10 mouse cellular contexts compared by ENCODE assay signal in the genomic region with DNA sequence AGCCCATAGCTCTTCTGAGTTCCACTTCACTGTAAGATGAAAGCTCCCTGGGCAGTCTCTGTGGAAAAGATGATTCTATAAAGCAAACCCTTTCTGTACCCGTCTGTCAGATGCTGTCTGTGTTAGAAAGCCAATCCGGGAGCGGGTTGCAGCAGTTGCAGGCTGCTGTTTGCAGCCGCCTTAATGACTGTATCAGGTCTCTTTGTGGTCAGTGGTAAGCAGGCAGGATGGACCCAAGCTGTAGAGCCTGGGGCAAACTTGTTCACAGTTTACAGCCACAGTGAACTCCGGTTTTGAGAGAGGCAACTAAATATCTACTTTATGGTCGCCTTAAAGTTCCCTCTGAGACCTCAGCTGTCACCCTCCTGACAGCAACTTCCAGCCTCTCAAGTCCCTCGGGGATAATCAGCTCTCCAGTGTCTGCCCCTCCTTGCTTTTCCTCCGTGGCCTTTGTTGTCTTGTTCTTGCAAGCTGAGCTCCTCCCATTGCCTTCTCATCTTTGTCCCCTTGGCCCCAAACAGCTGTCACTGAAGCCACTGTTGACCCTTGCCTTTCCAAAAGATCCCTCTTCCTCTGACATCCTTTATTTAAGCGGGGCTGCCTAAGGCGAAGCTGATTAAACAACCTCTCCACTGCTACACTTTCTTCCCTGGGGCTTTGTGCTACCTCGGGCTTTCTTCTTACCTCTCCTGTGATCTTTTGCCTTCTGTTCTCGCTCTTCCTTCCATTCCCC.
DNase-seq lines count a peak whose midpoint lies in the region; ATAC-seq and TF ChIP-seq lines count a peak whose summit lies in the region.
"Had no signal": no experiment of that assay in that cellular context is flagged by ENCODE, and none has a peak within 500 bp of the region (broad histone marks: within the 10 kb centered on the region; RNA-seq: fewer than 3 reads in every experiment).

No protein-coding gene starts in this region.

- no peaks in the 10 kb centered on the region for H3K27me3 ChIP-seq in hindbrain, embryonic 11.5 days (ENCODE audit: control insufficient read depth, insufficient read depth, low read length)
- H3K27me3 ChIP-seq in hindbrain, postnatal 0 days (ENCODE audit: insufficient read depth, low read length): no peaks in the 10 kb centered on the region
- no peaks in the 10 kb centered on the region for H3K27me3 ChIP-seq in kidney, embryonic 16.5 days (ENCODE audit: insufficient read depth, low read length)
- H3K27me3 ChIP-seq in myocyte (ENCODE audit: control insufficient read depth, insufficient read depth, insufficient read length): no peaks in the 10 kb centered on the region
- H3K27me3 ChIP-seq in cerebellum, adult 2 months (ENCODE audit: control insufficient read depth, insufficient read depth, low read length): no peaks in the 10 kb centered on the region
- H3K27me3 ChIP-seq: stomach, embryonic 15.5 days had no signal

- no peak for TF ChIP-seq CTCF in hindbrain, postnatal 0 days (IDR thresholded peaks at IDR 0.05; ENCODE audit: low read depth)
- TF ChIP-seq CTCF in cerebellum, adult 2 months (IDR thresholded peaks at IDR 0.05; ENCODE audit: borderline replicate concordance, insufficient read depth, low read depth, low read length): no peak

- H3K4me1 ChIP-seq in hindbrain, embryonic 11.5 days (replicated peaks; ENCODE audit: control insufficient read depth, insufficient read depth, low read length): peaks cover 8% of the 10 kb centered on the region
- H3K4me1 ChIP-seq in hindbrain, postnatal 0 days (ENCODE audit: insufficient read depth, low read length): no peaks in the 10 kb centered on the region
- peaks cover 13% of the 10 kb centered on the region for H3K4me1 ChIP-seq in kidney, embryonic 16.5 days (ENCODE audit: insufficient read depth, low read length)
- no peaks in the 10 kb centered on the region for H3K4me1 ChIP-seq in cerebellum, adult 2 months (ENCODE audit: control insufficient read depth, insufficient read depth, low read length)
- H3K4me1 ChIP-seq: stomach, embryonic 15.5 days had no signal

- ATAC-seq in hindbrain, embryonic 11.5 days (ENCODE audit: low FRiP score): peak; percentile 85
- no peak for ATAC-seq in hindbrain, postnatal 0 days
- ATAC-seq in kidney, embryonic 16.5 days (ENCODE audit: low FRiP score, low TSS enrichment): peak; percentile 49; the same call in 1 of the 2 replicates

- H3K4me2 ChIP-seq in hindbrain, embryonic 11.5 days (replicated peaks; ENCODE audit: low read depth, low read length): no peak overlapping the region
- no peak overlapping the region for H3K4me2 ChIP-seq in hindbrain, postnatal 0 days (ENCODE audit: low read depth, low read length)
- H3K4me2 ChIP-seq in kidney, embryonic 16.5 days (replicated peaks; ENCODE audit: low read depth, low read length): no peak overlapping the region
- H3K4me2 ChIP-seq in myocyte (ENCODE audit: low read depth): peak overlapping the region; percentile 65
- H3K4me2 ChIP-seq: stomach, embryonic 15.5 days had no signal

- H3K79me2 ChIP-seq in myocyte (ENCODE audit: control insufficient read depth, insufficient read depth): no peaks in the 10 kb centered on the region

- peak; percentile 65 for DNase-seq in hindbrain, embryonic 11.5 days (ENCODE audit: low spot score)
- no peak for DNase-seq in hindbrain, postnatal 0 days (ENCODE audit: low spot score)
- DNase-seq in embryo, embryonic 11 days: peak; percentile 74
- no peak for DNase-seq in ovary, postnatal 14 days (ENCODE audit: low spot score)
- no peak for DNase-seq in urinary bladder, adult 18-20 months (ENCODE audit: low spot score in 2 of 2)
- no peak for DNase-seq in cerebellum, adult 2 months
- DNase-seq: heart, adult 2 months had no signal

- no peak overlapping the region for H3K9ac ChIP-seq in hindbrain, embryonic 11.5 days (ENCODE audit: low read depth, low read length)
- no peak overlapping the region for H3K9ac ChIP-seq in hindbrain, postnatal 0 days (replicated peaks; ENCODE audit: low read length)
- peak overlapping the region; percentile 7; the same call in 1 of the 2 replicates for H3K9ac ChIP-seq in kidney, embryonic 16.5 days (replicated peaks; ENCODE audit: low read length)
- H3K9ac ChIP-seq: stomach, embryonic 15.5 days had no signal

- no peaks in the 10 kb centered on the region for H3K36me3 ChIP-seq in hindbrain, embryonic 11.5 days (ENCODE audit: control insufficient read depth, insufficient read depth, low read length)
- no peaks in the 10 kb centered on the region for H3K36me3 ChIP-seq in hindbrain, postnatal 0 days (ENCODE audit: insufficient read depth, low read length)
- no peaks in the 10 kb centered on the region for H3K36me3 ChIP-seq in kidney, embryonic 16.5 days (ENCODE audit: insufficient read depth, low read length)
- no peaks in the 10 kb centered on the region for H3K36me3 ChIP-seq in myocyte (ENCODE audit: control insufficient read depth, insufficient read depth)
- H3K36me3 ChIP-seq: stomach, embryonic 15.5 days had no signal

- H3K4me3 ChIP-seq in hindbrain, embryonic 11.5 days (ENCODE audit: low read depth, low read length): no peak overlapping the region
- no peak overlapping the region for H3K4me3 ChIP-seq in hindbrain, postnatal 0 days (ENCODE audit: low read length)
- no peak overlapping the region for H3K4me3 ChIP-seq in kidney, embryonic 16.5 days (ENCODE audit: low read length)
- no peak overlapping the region for H3K4me3 ChIP-seq in myocyte
- H3K4me3 ChIP-seq in cerebellum, adult 2 months (replicated peaks; ENCODE audit: insufficient read depth, low read depth, low read length): no peak overlapping the region
- H3K4me3 ChIP-seq: heart, adult 2 months; stomach, embryonic 15.5 days had no signal

- H3K27ac ChIP-seq in hindbrain, embryonic 11.5 days (ENCODE audit: low read depth, low read length): peak overlapping the region; percentile 12; the same call in 1 of the 2 replicates
- no peak overlapping the region for H3K27ac ChIP-seq in hindbrain, postnatal 0 days
- H3K27ac ChIP-seq in kidney, embryonic 16.5 days (ENCODE audit: low read length): 0 out of 2 replicates have a peak overlapping the region, but pooled peaks have one; percentile 30
- no peak overlapping the region for H3K27ac ChIP-seq in cerebellum, adult 2 months (ENCODE audit: insufficient read depth, low read length)
- H3K27ac ChIP-seq: heart, adult 2 months; stomach, embryonic 15.5 days had no signal

- no peak for TF ChIP-seq POLR2A in myocyte (IDR thresholded peaks at IDR 0.05; ENCODE audit: insufficient read length, low read depth)
- TF ChIP-seq POLR2A in cerebellum, adult 2 months (IDR thresholded peaks at IDR 0.05; ENCODE audit: borderline replicate concordance, insufficient read depth, low read length): no peak

- H3K9me3 ChIP-seq in hindbrain, embryonic 11.5 days (ENCODE audit: control insufficient read depth, low read length): no peaks in the 10 kb centered on the region
- no peaks in the 10 kb centered on the region for H3K9me3 ChIP-seq in hindbrain, postnatal 0 days (ENCODE audit: low read length)
- H3K9me3 ChIP-seq in kidney, embryonic 16.5 days (ENCODE audit: low read length): no peaks in the 10 kb centered on the region
- H3K9me3 ChIP-seq: stomach, embryonic 15.5 days had no signal

- WGBS in hindbrain, embryonic 11.5 days: 5% methylated on average over 12 of the region's 12 CpGs
- 22% methylated on average over 12 of the region's 12 CpGs for WGBS in hindbrain, postnatal 0 days
- 12% methylated on average over 12 of the region's 12 CpGs for WGBS in kidney, embryonic 16.5 days
- 53% methylated on average over 12 of the region's 12 CpGs for WGBS in cerebellum, adult 2 months

- H3ac ChIP-seq in myocyte (ENCODE audit: control insufficient read depth, insufficient read length): no peak overlapping the region

TF ChIP-seq in myocyte, 11 proteins besides CTCF, POLR2A, EP300 and RAD21:
- TF ChIP-seq CEBPB (IDR thresholded peaks at IDR 0.05; ENCODE audit: insufficient read depth, poor library complexity, severe bottlenecking) (no peak), TCF12 (IDR thresholded peaks at IDR 0.05; ENCODE audit: insufficient read depth, poor library complexity, severe bottlenecking) (no peak), USF1 (IDR thresholded peaks at IDR 0.05; ENCODE audit: low read depth) (no peak), TCF3 (IDR thresholded peaks at IDR 0.05; ENCODE audit: insufficient read length, low read depth) (no peak), E2F4 (IDR thresholded peaks at IDR 0.05; ENCODE audit: insufficient read depth) (no peak), SRF (IDR thresholded peaks at IDR 0.05; ENCODE audit: control insufficient read depth, insufficient read length, low read depth) (no peak), MYOG (IDR thresholded peaks at IDR 0.05; ENCODE audit: control insufficient read depth in 1 of 3, insufficient read depth in 1 of 3, insufficient read length in 2 of 3, low read depth in 2 of 3) (peak in 1 of 3 experiments; percentile 56), POLR2AphosphoS2 (IDR thresholded peaks at IDR 0.05; ENCODE audit: insufficient read length, low read depth) (no peak), REST (IDR thresholded peaks at IDR 0.05; ENCODE audit: insufficient read depth, insufficient read length) (no peak), MYOD1 (IDR thresholded peaks at IDR 0.05; ENCODE audit: control insufficient read depth in 1 of 3, insufficient read length in 2 of 3, low read depth in 2 of 3) (peak in 2 of 3 experiments; percentile 48 to 55)
TF ChIP-seq in myocyte: peak in this region for 2.

Comparison
In these comparisons a context has a peak if more than half of its experiments do, and no peak if none do; other contexts are left out.
1. DNase-seq: peak in hindbrain, embryonic 11.5 days (single experiment) and embryo, embryonic 11 days (single experiment); none in hindbrain, postnatal 0 days (single experiment), ovary, postnatal 14 days (single experiment), urinary bladder, adult 18-20 months (0 of 2) and cerebellum, adult 2 months (0 of 2).
2. H3K27ac ChIP-seq: peak in hindbrain, embryonic 11.5 days (single experiment) and kidney, embryonic 16.5 days (single experiment); none in hindbrain, postnatal 0 days (single experiment) and cerebellum, adult 2 months (single experiment).